Mouse (Mus musculus) frontal cortex, postnatal 14 days (tissue): Measurements from ENCODE around the gene Gtf3a.

ENCODE experiments used
- DNase-seq, 2 experiments: peaks; one replicate each; pipeline ENCODE4 v3.0.0; 2022; ENCODE audit warnings: low spot score in 2 of 2

Gene Gtf3a

DNA sequence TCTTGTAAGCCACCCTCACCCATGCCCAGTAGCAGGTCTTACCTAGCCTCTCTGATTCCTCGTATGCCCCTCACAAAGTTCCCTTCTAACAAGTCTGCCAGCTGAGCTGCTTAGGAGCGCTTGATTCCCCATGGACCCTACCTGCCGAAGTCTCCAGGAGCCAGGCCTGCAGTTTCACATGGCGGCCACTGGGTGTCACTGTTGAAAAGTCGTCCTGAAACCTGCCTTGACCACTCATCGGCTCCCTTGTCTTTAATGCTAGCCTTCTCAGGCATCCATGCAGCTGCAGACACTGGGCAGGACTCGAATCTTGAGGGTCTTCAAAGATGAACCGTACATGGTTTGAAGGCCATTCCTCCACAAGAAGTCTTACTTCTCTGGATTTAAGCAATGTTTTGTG, 34.8 kb downstream of the Gtf3a start:
- DNase-seq = peak in 1 of 2 experiments; percentile 42

DNA sequence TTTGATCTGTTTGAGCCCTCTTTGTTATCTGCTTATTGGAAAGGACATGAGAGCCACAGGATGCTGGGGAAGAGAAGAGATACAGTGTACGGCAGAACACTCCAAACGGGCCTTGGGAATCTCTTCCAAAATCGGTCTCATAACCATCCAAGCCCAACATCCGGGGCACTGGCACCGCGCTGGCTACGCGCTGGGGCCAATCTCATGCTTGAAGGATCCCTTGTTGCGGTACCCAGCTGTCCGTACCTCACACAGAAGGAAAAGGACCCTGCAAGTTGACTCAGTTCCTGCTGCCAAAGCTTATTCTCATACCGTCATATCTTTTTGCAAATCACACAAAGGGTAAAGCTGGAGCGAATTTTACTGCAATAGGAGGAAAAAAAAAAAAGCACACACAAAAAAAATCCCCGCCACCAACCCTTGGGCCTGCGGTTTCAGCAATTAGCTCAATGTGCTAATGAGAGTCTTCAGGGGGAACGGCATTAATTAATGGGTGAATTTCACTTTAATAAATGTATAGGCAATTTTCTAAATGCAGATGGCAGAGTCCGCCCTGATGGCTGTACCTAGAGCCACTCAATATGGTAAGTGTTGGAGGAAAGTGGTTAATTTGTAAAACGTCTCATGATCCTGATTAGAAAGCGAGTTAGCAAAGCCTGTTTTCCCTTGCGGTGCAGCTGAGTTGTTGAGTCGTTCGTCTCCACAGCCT, 37.4 kb downstream of the Gtf3a start:
- no peak for DNase-seq

DNA sequence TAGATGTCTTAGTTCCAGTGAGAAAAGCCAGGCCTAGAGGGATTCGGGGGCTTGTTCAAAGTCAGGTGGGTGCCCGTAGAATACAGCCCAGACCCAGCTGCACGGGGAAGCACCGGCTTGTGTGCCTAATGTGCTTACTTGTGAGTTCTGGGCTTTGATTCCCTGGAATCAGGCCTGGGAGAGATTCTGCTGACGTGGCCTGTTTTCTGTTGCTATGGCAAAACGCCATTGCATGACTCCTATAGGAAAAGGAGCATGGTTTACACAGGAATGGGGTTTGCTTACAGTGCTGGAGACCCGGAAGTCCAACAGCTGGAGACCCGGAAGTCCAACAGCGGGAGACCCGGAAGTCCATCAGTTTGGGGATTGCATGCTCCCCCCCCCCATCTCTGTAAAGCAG, 39.1 kb downstream of the Gtf3a start:
- DNase-seq = no peak

DNA sequence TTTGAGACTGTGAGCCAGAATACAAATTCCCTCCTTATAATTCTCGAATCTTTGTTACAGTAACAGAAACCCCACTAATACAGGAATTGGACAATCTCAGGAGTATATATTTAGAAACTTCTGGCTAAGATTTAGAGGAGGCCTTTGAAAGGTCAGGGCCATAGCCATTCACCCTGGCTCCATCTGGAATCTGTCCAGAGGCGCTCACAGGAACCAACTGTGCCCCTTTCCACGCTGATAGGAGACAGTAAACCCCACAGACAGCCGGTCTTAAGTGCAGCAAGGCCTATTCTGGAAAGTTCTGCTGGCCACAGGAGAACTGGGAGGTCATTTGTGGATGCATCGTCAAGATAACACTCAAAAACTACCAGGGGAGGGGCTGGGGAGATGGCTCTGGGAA, 40.6 kb downstream of the Gtf3a start:
- DNase-seq = no peak

DNA sequence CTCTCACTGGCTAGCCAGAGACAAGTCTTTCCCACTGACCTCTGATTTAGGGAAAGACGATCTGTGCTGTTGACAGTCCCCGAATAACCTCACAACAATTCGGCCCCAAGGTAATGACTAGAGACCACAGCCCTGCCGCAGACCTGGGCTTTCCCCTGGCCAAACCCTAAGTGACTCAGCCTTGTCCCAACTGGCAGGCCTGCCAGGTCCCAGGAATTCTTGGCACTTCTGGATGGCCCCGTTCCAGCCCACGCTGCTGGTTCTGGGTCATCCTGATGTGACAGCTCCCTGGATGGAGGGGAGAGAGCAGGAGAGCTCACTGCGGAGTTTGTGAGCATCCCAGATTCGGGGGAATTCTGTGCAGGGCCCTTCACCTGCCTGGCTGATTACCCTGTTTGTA, 45.1 kb downstream of the Gtf3a start:
- no peak for DNase-seq

DNA sequence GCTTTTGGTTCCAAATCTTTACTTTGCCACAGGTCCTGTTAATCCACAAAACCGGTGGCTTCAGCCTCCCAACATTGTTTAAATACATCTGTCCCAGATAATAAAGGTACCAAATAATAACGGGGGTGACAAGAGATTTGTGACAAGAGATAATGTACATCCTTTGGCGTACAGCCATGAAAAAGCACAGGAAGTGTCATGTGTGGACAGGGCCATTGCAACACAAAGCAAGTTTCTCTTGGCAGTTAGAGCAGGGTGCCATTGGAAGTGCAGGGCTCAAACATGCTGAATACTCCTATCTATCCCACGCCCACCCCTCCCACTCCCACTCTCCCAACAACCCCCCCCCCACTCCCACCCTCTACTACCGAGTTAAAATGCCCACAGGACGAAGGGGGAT, 46.5 kb downstream of the Gtf3a start:
- DNase-seq = no peak

DNA sequence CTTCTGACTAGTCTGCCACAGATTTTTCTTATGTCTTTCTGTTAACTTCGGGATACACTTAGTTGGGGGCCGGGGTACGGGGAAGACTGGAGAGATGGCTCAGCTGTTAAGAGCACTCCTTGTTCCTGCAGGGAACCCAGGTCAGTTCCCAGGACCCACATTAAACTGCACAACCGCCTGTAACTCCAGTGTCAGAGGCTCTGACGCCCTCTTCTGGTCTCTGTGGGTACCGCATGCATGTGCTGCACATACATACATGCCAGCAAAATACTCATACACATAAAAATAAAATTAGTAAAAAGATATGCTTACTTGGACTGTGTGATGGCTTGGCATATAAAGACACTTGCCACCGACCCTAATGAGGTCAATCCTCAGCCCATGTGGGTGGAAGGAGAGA, 48.4 kb downstream of the Gtf3a start:
- no peak for DNase-seq

DNA sequence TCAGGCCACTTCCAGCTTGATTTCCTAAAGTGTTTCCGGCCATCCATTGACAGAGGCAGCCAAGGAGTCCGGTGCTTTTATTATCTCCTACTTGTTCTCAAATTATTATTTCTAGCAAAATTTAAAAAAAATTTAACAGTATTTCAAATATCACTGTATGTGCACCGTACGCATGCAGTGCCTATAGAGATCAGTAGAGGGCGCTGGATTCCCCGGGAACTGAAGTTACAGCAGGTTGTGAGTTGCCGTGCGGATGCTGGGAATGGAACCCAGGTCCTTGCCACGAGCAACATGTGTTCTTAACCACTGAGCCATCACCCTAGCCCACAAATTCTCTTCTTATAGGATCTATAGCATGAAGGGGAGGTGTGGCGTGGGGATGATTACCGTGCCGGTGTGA, 50.3 kb downstream of the Gtf3a start:
- no peak for DNase-seq

DNA sequence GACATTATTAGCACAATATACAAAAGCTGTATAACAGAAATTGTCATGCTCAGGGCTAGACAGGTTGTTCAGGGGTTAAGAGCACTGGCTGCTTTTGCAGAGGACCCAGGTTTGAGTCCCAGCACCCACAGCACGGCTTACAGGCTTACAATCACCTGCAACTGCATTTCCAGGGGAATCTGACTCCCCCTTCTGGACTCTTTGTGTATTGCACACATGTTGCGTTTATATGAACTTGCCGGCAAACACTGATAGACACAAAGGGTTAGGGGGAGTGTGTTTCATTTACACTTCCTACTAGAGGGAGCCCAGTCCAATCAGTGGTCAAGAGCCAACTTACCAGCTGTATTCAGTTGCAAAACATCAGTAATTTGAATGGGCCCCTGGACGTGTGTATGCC, 52.9 kb downstream of the Gtf3a start:
- no peak for DNase-seq

DNA sequence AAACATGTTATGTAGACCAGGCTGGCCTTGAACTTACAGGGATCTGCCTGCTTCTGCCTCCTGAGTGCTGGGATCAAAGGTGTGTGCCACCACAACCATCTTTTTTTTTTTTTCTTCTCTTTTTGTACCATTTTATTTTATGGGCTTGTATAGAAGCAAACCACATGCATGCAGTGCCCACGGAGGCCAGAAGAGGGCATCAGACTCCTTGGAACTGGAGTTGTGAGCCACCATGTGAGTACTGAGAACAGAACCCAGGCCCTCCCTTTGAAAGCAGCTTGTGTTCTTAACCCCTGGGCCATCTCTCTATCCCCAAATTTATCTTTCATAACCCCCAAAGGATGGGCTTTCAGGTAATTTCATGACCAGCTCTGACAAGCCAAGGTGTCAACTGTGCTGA, 54.8 kb downstream of the Gtf3a start:
- DNase-seq = no peak
